Mouse (Mus musculus): ENCODE measurements at regions not wholly inside any gene's neighbourhood (a gene's known extent, or its start where the extent isn't known, plus 50 kb on each side); places are given as distances from the start of the nearest gene placed in this dataset.
"Not testable (repeated sequence)": the region's sequence is repeated elsewhere in the genome, so short reads cannot be mapped to it uniquely, and the experiment has no call there.

DNA sequence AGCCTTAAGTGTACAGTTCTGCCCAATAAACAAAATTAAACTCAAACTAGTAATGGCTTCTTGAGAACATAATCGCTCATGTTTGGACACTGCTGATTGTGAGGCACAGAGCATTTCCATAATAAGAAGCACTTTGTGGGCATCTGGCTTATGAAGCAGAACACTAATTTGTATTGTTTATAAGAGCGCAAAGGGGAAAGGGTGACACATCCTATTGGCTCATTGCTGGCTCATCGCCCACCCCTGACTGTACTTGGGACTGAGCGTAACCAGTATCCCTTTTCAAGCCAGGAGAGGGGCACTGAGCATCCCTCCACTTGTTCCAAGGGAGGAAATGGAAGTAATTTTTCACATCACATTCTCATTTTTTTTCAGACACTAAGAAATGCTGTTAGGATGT is 288.0 kb downstream of the Sfmbt2 start:
- DNase-seq (ENCODE audit: low read depth, low spot score): no peak

DNA sequence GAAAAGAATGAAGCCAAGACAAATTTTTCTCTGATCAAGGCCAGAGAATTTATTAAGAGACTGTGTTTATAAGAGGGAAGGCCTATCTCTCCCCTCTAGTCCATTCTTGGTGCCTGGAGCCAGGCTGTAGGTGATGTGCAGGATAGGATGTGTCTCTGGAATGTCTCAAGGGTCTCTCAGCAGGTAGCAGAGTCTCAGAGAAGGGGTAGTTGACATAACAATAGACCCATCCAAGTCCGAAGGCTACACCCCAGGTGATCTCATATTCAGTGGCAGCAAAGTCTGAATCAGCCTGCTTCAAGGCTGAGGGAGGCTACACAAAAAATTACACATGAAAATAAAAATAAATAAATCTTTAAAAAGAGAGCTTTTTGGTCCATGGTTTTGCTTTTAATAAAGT is 297.6 kb downstream of the Sfmbt2 start:
- DNase-seq (ENCODE audit: low read depth, low spot score): peak; percentile 55

DNA sequence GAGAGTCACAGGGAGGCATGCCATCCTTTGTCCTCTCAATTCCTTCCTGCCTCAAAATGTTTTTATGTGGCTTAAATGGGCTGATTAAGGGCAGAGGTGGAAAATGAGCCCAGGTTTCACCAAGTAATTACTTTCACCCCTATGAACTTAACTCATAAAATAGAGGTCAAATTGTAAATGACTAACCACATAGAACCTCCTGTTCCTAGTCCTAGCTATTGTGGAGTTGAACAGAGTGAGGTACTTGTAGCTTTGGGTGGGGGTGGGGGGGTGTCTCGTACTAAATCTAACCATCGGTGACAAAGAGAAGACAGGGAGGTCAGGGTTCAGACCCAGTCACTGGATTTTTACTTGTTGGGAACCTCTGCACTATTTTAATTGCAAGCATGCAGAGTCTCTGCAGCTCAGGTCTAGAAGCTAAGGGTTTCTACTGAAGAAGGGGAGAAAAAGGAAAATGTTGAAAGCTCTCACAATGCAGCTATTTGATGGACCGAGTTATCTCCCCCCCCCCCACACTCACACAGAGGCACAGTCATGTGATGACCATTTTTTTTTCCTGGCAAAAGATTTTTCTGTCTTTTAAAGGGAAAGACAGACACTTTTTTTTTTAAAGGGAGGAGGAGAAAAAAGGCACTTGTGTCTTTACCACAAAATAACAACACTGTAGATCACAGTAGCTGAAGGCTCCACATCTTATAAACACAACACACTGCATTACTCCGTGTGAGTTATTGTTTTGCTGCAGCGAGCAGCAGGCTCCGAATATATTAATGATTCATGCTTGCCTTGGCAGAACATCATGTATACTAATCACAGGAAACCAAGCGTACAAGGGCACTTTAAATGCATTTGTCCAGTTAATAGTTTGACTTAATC is 300.4 kb downstream of the Sfmbt2 start:
- DNase-seq (ENCODE audit: low read depth, low spot score): no peak

DNA sequence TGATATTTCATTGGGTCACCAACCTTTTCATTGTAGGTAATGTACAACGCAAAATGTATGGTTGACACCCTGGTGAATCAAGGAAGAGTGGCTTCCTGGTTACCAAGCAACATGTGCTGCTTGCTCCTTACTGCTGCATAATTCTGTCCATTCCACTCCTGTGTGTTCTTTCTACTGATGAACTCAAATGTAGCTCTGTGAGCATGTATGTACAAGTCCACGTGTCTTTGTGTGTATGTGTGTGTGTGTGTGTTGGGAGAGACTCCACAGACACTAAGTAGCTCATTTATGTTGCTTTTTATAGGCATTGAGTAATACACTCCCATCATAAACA is 301.0 kb downstream of the Sfmbt2 start:
- no peak for DNase-seq (ENCODE audit: low read depth, low spot score)

DNA sequence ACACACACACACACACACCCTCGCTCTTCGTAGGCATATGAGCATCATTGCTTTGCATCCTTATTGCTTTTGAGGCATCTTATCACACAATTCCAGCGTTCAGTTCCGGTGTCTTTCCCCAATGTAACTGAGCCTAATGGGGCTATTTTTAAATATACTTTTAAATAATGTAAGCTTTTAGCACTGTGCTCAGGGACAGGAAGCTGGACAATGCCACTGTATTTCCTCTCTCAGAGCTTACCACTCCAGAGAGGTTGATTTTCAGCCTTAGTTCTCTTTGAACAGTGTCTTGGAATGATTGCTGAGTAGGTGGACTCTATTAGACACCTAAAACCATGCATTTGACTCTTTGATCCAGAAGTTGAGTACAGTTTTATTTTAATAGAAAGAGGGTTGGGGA is 301.9 kb downstream of the Sfmbt2 start:
- no peak for DNase-seq (ENCODE audit: low read depth, low spot score)

DNA sequence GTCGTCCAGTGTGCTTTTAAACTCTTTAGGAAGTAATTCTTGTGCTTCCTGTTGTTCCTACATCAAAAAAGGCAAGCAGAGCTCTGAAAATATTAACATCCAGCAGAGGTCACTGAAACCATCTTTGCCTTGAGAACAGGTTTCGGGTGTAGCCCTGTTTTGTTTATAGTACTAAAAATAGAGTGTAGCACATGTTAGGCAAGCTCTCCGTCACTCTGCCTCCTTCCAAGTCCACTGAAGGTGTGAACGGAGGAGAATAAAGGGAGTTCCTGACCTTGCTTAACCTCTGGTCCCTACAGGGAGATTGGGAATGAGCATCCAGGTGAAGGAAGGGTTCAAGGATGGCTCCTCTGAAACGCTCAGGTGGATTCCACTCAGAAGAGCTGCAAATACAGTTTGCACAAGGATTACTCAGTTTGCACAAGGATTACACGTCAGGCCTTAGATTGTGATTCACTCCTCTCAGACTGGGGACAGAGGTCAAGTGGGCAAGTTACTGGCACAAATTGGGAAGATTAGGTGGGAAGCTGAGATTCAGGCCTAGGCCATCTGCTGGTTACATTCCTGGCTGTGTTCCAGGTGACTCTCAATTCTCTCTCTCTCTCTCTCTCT is 304.5 kb downstream of the Sfmbt2 start:
- peak; percentile 9 for DNase-seq (ENCODE audit: low read depth, low spot score)

DNA sequence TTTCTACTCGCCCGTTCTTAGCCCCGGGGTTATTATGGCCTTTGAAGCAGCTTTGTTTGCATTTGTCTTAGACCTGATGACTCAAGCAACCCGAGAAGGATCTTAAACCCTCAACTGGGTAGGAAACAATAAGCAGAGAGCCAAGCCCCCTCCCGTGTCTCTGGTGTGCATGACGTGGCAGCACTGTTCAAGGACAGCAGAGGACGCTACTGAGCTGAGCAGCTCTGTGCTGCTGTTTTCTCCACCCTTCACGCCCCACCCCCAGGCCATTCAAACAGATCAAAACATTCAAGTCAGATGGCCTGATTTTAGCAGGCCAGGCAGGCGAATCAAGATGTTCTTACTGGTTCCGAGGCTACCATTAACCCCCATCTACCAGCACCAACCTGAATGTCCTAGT is 331.1 kb downstream of the Sfmbt2 start:
- peak; percentile 77 for DNase-seq (ENCODE audit: low read depth, low spot score)

DNA sequence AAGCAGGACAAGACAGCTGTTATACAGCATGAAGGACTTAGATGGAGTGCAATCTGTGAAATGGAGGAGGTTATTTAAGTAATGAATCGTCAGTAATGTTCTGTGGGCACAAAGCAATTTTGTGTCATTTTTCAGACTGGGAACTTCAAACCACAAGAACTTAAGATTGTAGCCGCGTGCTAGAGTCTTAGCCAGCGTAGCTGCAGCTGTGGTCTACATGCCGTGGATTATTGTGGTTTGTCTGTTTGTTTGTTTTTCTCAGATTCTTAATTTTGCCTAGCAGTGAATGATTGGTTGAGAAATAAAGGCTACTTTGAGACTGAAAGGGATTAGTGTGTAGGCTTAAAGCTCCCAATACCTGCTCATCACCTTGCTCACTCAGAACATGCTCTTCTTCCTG is 348.1 kb downstream of the Sfmbt2 start:
- no peak for DNase-seq (ENCODE audit: low read depth, low spot score)

DNA sequence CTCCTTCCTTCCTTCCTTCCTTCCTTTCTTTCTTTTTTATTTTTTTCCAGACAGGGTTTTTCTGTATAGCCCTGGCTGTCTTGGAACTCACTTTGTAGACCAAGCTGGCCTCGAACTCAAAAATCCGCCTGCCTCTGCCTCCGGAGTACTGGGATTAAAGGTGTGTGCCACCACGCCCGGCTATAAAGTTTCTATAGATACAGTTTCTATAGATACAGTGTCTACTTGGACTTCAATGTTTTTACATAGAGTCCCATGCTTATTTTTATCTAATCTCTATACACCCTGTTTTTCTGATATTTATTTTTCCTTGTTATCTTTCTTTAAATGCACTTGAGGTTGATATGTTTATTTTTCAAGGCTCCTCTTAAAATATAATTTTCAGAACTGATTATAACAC is 364.0 kb downstream of the Sfmbt2 start:
- DNase-seq (ENCODE audit: low read depth, low spot score): not testable (repeated sequence)

DNA sequence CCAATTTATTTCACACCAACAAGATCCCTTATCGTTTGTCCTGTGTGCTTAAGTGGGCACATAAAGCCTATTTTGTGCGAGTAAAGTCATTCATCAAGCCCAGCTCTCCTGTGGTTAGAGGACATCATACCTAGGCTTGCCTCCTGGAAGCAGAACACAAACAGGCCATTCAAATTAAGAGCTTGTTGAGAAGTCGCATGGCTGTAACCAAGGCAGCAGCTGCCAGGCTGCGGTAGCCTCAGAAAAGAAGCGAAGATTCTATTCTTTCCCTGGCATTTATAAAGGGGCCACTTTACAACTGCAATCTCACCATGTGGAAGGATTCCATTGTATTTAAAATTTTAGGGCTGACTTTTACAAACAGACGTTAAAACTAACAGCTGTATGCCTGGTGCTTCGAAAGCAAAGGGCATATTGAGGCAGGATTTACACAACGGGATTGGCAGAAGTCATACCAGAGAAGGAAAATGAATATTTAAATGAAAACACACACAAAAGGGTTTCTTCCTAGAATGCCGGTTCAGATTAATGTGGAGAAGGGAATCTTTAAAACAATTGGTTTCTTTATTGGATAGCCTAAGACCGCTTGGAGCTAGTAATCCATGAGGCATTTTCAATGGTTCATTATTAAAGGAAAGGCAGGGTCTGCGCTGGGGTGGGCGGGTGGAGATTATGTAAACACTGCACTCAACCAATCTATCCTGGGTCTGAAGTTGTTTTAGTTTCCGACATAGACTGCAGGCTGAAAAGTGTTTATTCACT is 366.6 kb downstream of the Sfmbt2 start:
- no peak for DNase-seq (ENCODE audit: low read depth, low spot score)

DNA sequence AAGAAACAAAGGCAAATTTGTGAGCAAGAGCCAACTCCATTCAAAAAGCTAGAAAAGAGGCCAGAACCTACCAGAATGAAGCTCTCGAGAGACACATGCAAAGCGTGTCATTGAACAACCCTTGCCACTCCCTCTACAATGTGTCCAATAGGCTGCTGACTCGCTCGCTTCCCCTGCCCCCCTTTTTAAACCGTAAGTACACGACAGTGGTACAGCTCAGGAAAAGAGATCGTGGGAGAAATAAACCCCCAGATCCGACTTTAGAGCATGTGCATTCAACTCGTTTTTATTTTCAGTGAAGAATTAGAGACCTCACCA is 367.1 kb downstream of the Sfmbt2 start:
- DNase-seq (ENCODE audit: low read depth, low spot score): no peak

DNA sequence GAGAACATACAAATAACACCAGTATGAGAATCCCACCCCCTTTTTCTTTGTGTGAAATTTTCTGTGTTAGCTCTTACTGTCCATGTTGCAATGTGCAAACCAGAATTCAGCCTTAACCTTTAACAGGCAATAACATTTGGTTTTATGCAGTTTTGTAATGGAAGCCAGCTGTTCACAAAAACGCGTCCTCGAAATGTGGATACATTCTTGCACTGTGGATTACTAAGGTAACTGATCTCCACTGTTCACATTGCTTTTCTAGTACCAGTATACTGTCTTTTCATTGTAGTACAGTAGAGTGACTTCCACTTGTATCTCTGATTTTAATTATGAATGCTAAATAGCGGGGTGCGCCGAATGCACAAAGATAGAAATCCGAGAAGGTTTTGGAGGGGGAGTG is 374.8 kb downstream of the Sfmbt2 start:
- DNase-seq (ENCODE audit: low read depth, low spot score): no peak

DNA sequence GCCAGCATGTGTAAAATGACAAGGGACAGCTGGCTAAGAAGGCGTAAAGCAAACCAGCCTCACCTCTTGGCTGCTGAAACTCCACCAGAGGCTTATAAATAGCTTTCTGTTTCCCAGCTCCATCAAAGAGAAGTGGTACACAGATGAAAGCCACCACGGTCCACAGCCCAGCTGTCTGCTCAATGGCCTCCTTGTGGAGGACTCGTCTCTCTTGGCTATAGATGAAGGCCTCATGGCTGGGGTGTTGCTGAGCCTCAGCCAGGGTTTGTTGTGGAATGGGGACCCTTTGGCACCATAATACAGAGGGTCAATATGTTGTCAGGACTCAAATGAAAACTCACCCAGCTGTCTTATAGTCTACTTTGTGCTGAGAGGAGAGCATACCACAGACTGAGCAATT is 385.1 kb downstream of the Sfmbt2 start:
- DNase-seq (ENCODE audit: low read depth, low spot score): no peak

DNA sequence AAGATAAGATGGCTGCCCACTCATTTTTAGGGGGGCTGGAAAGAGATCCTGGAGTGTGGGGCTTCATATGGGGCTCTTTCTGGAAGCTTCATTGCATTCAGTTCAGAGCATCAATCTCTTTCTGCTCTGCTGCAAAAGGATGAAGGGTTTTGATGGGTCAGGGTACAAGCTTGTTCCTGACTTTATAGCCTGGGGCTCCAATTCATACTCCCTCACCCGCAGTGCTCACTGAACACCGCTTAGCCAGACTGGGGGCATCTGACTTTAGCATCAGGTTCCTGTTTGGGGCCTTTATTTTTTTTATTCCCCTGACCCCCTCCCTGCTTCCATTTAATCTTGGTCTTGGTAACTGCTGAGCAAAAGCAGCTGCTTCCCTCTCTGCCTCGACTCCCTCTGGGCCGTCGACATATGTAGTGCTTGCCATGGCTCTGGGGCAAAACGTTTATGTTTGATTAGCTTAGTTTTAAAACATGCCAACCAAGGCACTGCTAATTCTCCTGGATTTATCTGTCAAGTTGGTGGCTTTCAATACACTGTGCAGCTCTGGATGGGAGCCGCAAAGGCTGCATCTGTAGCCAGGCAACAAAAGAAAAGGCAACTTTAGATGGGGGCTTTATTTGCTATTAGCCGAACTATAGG is 387.0 kb downstream of the Sfmbt2 start:
- no peak for DNase-seq (ENCODE audit: low read depth, low spot score)

DNA sequence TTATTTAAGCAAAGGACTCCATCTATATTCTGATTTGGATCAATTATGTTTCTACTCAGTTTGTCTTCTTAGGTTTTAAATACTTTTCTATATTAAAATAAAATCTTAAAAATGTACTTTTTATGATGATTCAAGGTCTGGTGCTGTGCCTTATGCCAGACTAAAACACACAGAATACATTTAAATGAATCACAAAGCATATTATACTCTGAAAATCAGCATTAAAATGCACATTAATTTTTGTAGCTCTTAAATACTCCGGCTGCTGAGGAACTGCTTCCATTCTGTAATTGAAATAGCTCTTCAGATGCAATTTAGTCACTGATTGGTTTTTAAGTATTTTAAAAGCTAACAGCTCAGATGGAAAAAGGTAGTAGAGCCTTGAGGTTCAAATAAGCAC is 387.6 kb downstream of the Sfmbt2 start:
- no peak for DNase-seq (ENCODE audit: low read depth, low spot score)

DNA sequence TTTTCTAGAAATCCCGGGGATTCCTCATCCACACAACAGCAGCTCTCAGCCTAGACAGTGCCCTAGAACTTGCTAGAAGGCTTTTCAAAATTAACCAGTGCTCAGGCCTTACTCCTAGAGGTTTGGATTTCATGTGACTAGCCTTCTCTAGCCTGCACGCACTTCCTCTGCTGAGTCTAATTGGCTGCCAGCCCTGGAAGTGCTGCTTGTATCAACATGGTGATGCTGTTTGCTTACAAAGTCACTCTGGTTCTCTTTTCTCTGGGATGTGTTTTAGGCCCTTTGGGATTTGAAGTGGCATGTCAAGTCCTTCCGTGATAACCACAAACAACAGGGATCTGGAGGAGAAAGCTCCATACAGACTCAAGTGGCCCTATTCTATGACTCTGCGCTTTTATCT is 391.9 kb downstream of the Sfmbt2 start:
- no peak for DNase-seq (ENCODE audit: low read depth, low spot score)

DNA sequence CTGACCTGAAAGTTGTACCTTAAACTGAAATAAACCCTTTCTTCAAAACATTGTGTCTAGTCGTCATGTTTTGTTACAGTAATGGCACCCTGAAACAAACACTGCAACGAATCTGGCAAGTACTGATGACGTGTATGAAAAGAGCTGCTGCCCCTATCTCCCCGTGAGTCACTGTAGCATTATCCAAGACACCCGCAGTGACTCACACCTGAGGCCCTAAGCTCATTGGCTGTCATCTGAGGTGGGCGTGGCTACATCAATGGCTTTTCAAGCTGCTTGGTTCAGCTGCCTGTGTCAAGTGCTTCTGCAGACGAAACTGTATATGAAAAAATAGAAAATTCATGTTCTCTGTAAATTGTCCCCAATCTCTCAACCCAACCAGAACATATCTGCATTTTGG is 388.8 kb upstream of the Prkcq start:
- peak; percentile 33 for DNase-seq (ENCODE audit: low read depth, low spot score)

DNA sequence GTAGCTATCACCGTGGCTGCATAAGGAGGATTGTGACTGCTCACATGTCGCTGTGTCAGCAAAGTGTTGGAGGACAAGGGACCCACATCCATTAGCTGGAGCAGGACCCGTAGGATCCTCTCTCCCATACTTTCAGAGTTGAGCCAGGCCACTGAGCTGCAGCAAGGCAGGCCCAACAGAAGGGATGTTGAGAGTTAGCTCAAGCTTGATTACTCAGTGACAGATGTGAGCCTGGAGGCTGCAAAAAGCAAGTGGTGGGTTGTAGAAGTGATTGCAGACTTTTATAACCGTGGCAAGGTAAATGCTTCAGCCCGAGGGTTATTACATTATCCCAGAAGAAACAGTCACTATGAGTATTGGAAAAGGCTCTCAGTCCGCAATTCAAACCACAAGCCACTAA is 388.3 kb upstream of the Prkcq start:
- DNase-seq (ENCODE audit: low read depth, low spot score): no peak

DNA sequence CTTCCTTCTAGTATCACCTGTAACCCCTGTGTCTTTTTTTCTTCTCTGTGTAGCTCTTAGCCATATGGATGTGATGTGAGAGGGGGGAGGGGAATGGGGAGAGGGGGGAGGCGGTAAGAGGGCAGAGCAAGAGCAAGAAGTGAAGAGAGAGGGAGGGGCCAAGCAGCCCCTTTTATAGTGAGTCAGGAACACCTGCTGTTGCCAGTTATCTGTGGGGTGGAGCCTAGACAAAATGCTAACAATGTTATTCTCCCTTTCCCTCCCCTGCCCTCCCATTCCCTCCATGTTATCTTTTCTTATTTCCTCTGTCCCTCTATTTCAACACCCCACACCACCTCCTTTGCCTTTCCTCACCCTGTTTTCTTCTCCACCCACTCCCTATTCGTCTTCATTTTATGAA is 387.6 kb upstream of the Prkcq start:
- peak; percentile 52 for DNase-seq (ENCODE audit: low read depth, low spot score)

DNA sequence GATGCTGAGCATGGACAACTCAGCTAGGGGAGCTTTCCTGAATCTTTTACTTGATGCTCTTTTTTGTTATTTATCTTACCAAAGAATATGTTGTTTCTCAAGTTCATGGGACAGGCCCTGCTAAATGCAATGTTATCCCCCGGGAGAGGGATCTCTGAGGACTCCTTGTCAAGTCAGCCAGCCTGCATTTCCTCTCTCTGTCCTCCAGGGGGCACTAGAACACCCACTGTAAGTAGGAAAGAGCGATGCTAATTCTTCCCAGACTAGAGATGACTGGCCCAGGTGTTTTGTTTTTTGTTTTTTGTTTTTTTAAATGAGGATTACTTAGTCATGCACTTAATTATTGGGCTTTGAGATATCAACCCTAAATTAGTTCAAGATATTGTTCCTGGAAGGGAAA is 386.8 kb upstream of the Prkcq start:
- DNase-seq (ENCODE audit: low read depth, low spot score): peak; percentile 82

DNA sequence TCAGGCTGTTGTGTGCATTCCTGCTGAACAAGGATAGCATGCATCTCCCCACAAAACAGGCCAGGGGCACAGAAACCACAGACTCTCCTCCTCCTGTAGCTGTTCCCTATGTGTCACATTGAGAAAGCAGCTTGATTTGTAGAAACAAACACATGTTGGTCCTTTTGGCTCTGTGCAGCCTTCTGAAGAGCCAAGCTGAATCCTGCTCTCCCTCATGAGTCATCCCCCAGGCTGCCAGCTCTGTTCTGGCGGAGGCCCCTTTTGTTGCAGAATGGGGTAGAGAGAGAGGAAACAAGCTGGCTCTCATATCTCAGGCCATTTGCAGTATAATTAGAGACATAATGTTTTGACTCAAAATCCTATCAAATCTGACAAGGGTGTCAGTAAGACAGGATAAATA is 383.4 kb upstream of the Prkcq start:
- DNase-seq (ENCODE audit: low read depth, low spot score): no peak

DNA sequence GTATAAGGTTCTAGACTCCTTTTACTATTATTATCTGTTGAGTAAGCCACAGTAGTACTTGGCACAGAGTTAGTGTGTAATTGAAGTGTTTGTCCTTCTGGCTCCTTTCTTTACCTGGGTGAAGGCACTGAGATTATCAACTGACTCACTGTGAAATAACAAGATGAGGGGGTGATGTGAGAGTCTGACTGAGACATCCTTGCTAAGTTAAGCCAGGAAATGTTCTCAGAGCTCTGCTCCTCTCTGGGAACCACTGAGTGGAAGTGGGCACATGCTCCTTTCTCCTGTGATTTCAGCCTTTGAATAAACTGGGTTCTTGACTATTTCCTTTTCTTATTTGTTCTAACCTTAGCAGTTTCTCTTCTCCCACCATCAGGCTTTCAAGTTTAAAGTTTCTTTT is 380.7 kb upstream of the Prkcq start:
- no peak for DNase-seq (ENCODE audit: low read depth, low spot score)

DNA sequence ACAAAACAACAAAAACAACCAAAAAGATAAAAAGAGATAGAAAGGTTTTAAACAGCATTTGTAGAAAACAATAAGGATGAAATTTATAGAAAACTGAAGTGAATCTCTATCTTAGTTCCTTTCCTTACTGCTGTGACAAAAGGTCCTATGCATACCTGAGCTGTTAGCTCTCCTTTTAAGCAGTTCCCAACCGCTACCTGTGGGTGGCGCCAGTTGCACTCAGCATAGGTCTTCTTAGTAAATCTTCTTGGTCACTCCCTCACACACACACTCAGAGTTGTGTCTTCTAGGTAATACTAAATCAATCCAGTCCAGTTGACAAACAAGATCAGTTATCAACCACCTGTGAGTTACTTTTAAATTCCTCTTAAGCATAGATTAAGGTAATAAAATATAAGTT is 355.5 kb upstream of the Prkcq start:
- DNase-seq (ENCODE audit: low read depth, low spot score): peak; percentile 38

Measured in ZHBTc4 (cell line).